In the genomic region with DNA sequence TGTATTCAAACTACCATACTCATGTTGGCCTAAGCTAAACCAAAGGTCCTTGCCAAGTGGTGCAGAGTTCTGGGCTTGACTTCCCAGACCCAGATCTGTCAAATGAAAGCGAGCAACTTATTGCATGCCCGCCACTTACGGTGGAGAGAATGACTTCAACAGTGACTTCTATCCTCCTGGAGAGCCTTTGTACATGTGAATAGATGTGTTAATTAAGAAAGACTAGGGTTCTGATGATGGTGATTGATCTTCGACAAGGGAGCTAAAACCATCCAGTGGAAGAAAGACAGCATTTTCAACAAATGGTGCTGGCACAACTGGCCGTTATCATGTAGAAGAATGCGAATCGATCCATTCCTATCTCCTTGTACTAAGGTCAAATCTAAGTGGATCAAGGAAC, we compare ENCODE assay signal across 1 mouse cellular context. TPM values are rescaled to one million over a fixed set of nuclear protein-coding genes. Genes with fewer than 3 reads are reported as not detected.
"Had no signal": no experiment of that assay in that cellular context is flagged by ENCODE, and none has a peak within 500 bp of the region (broad histone marks: within the 10 kb centered on the region; RNA-seq: fewer than 3 reads in every experiment).

No protein-coding gene starts in this region.

RNA-seq across cellular contexts. Expression of a gene that starts 50.0 kb away (rescaled TPM):
- polyA plus RNA-seq: erythroblast, embryonic 14.5 days had no signal
